Mouse (Mus musculus): ENCODE data around the gene Fbxl12.

- TF ChIP-seq CTCF (IDR thresholded peaks at IDR 0.05; ENCODE audit: low read depth, low read length) (no peak), GATA1 (IDR thresholded peaks at IDR 0.05; ENCODE audit: borderline replicate concordance, low read length) (no peak)
Observed at GRCm38 (mm10) chr9:20636790-20637189, 7.8 kb downstream of the Fbxl12 start.
